Mouse (Mus musculus) retina, embryonic 14.5 days (tissue): ENCODE measurements at regions not wholly inside any gene's neighbourhood (a gene's known extent, or its start where the extent isn't known, plus 50 kb on each side); places are given as distances from the start of the nearest gene placed in this dataset.
"Not testable (repeated sequence)": the region's sequence is repeated elsewhere in the genome, so short reads cannot be mapped to it uniquely, and the experiment has no call there.

Experiments
- DNase-seq: peaks from one replicate; pipeline ENCODE4 v3.0.0-alpha.2; 2015; ENCODE audit warnings: low spot score

DNA sequence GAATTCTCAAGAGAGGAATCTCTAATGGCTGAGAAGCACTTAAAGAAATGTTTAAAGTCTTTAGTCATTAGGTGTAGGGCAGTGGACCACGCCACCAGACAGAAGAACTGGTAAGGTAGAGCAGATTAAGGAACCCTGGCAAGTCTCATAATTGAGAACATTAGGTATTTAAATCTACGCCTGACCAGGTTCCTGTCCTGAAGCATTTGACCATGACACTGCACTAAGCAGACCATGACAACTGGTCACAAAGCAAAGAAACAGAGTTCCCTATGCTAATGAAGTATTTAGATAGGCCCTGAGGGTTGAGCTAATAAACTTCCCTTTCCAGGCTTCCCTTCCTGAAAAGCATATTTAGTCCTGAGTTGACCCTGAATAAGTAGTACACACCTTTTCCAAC lies 562.3 kb downstream of the Cdh11 start:
- DNase-seq: no peak

DNA sequence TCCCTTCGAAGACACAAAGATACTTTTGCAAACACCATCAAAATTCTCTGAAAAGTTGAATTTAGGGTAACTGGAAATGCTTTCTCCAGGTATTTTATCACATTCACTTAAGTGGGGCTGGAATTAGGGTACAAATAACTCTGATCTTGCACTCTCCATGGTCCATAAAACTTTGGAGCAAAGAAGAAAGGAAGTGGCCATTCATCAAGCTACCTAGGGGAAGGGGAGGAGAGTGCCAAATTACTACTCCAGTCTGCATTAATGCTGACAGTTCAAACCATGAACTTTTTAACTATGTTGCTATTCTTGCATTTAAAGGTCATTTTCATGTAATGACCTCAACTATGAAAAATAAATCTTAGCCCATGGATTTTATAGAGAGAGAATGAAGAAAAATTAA lies 579.8 kb downstream of the Cdh11 start:
- DNase-seq: no peak

DNA sequence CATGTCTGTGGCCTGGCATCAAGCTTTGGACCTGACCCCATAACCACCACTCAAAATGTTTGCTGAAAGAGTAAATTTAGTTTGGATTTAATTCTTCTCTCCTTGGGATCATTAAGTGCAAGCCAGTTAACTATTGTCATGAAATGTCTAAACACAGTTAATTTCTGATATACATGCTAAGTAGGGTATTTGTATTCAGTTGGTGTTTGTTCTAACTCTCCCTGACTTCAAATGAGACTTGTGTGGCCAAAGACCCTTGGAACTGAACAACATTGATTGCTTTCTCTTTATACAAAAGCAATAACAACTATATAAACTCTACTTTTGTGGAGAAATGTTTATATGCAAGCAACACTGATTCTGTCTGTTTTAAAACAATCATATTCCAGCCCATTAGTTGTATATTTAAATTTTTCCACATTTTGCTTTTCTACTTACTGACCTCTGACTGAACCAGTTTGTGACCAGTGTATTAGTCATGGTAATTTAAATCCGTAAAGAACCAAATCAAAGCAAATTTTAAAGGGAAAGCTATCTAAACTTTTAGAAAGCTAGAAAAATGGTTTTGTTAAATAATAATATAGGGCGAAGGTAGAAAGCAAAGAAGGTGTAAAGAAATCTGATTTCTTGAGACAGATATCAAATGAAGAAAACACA lies 625.8 kb downstream of the Cdh11 start:
- no peak for DNase-seq

DNA sequence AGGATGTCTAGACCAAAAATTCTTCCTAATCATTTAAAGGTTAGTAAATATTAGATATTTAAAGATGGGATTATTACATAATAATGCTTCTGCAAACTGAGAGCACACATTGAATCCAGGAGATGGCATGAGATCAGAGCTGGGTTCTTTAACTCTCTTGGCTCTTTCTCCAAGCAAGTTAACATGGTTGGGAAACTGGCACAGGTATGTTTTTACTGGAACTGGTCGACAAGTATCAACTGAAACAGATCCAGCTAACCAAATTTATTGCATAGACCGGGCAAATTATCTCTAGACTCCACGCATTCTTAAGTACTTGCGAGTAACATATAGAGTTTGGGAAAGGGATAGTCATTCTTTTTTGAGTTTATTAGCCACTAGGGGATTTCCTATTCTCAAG lies 666.8 kb downstream of the Cdh11 start:
- no peak for DNase-seq

DNA sequence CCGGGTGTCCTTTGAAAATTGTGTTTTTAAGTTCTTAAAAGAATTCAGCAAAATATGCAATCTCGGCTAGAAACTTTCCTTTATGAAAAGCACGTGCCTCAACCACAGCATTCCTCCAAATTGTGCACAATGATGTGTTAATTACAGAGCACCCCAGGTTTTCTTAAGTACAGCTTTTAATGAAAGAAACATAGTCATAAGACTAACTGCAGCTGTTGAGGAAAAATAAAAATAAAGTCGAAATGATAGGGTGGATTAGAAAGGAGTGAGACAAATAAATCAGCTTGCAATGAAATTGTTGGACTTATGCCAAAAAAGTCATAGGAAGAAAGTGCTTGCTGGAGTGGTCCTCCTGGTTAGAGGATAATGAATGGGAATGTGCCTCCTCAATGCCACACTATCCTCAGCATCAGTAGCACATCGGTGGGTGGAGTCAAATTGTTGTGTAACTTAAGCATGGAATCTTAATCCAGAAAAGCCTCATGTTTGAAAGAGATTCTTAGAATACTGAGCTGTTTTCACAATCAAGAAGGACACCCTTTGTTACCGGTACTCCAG lies 668.5 kb downstream of the Cdh11 start:
- no peak for DNase-seq

DNA sequence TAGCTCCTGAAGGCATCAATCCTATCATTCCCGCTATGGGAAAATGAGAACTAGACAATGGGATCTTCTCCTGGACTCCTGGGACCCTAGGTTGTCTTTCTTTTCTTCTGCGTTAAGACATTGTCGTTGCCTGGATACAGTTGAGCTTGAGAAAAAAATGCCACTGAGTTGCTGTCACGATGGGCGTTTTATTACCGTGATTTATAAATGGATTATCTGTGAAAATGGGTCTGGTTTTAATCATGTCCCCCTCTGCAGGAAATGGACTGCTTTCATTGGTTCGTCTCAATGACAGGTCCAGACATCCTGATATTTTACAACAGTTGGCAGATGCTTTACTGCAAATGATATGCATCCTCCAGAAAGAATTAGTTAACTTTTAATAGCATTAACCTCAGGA lies 681.7 kb downstream of the Cdh11 start:
- DNase-seq: peak; percentile 39

DNA sequence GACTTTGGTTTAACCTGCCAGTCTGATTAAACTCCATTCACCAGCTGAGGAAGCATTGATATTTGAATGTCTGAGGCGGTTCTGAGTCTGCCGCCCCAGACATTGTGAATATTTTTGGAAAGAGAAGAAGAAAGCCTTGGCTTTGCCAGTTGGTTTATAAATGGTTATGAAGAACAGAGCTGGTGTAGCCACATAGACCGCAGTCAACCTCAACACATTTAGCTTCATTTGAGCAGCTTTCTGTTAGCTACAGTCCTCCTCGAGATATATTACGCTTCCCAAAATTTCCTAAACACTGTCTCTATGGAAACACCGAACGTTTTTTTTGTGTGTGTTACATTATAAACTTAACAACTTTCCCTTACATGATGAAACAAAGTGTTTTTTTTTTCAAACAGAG lies 688.7 kb downstream of the Cdh11 start:
- no peak for DNase-seq

DNA sequence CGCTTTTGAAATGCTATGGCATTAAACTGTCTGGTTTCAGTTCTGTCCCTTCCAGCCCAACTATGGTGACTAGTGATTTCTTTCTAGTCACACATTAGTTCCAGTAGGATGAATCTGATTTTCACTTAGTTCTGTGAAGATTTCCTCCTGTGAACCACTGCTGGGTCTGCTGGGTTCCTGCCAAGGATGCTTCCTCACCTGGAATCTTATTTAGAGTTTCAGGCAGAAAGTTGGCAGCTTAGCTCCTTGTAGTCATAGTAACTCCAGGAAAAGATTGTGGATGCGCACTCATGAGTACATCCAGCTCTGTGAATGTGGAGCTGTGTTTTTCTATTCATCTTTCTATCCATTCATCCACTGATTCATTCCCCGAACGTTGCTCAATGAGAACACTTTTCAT lies 699.5 kb downstream of the Cdh11 start:
- DNase-seq: no peak

DNA sequence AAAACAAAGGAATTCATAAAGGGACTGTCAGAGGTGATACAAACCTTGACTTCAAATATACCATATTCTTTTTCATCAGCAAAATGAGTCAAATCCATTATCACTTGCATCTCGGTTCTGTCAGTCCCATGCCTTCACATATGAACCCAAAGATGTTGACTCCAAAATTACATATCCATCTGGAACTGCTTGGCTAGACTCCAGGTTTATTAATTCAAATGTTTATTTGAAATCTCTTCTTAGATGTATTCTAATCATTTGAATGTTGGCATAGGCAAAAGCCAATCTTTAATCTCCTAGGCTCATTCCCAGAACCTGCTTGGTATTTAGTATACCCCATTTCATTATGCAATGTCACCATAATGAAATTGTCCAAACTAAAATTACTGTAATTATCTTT lies 709.8 kb downstream of the Cdh11 start:
- no peak for DNase-seq

DNA sequence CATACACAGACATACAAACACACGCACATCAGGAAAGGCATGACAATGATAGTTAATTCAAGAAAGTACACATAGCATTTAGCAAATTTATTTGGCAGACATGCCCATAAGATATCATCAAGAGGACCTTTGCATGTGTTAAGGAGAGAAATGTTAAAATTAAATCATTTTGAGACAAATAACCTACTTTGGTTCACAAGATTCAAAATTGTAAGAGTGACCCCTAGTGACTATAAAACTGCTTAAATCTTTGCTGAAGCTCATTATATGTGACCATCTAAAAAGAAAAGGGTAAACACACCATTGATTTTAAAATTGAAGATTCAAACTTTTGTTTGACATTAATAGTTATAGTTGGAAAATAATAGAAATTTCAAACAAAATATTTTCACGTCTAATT lies 721.3 kb downstream of the Cdh11 start:
- no peak for DNase-seq

DNA sequence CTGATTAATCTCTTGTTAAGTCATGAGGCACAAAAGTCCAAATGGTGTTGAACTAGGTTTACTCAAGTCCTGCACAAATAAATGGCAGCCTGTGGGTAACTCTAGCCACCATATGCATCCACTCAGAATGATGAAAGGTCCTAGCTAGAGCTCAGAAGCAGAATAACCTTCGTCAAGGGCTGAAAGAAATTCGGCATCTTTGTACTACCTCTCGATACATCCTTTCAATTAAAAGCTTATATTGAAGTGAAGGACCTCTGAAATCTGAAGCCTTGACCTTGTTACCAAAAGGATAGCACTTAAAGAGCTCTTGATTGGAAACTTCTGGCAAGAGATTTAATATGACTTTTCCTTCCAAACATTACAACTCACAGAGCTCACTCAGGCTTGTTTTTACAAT lies 732.0 kb downstream of the Cdh11 start:
- DNase-seq: no peak

DNA sequence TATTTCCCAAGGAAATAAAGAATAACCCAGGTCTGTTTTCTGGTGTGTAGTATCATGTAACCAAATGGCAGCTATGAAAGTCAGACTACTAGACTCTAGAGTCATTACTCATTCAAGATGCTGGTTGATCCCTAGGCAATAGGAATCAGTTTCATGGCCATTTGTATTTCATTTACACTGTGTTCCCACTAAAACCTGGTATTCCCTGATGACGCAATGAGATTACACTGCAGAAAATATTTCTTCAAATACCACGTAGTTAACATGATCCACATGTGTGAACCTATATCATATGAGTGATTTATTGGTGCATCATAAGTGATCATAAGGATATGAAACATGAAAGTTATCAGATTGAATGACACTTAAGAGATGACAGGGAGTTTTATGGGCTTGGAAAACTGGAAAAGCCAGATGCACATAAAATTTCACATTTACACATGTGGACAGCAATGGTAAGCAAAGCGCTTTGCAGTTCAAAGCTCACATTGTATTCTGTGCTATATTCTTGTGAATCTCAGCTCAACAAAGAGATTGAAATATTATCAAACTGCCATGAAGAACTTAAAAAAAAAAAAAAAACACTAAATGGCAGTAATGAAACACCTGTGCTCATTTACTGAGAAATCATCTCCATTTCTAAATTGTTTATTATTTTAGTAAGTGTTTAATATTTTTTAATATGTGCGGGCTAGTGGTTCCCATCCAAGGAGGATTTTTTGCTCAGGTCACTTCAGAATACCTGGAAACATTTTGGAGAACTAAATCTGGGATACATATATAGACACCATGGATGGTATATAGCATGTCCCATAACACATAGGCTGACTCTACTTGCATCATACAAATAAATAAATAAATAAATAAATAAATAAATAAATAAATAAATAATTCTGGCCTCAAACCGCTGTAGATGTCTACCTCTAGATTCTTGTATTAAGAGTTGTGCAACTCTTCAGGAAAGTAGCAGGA lies 758.2 kb downstream of the Cdh11 start:
- no peak for DNase-seq

DNA sequence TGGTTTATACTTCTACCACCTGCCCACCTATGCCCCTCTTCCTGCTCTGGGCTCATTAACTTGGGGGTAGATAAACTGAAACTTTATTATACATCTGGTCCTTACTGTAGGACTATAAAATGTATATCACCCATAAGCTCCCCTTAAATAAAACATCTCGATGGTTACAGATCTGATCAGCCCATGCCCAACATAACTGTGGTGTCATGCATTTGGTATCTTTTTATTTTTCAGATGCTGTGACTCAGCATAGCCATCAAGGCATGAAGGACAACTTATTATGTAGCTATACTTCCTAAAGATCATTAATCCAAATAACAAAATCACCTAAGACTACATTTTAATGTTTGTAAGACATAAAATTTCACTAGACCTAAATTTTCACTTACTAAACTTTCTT lies 761.0 kb downstream of the Cdh11 start:
- no peak for DNase-seq

DNA sequence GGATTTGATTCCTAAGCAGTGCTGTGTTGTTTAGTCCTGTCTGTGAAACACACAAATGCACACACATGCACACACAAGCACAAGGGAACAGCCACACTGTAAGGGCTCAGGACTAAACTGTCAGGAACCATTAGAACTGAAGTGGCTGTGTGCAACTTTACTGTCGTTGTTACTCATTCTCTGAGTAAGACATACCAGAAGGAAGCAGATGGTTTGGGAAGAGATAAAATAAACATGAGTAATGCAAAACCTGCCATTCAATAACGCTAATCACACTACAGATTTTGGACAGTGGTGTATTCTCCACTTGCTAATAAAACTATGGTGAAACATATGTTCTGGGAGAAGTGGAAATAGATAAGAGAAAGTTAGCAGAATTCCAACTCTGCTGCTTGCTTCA lies 767.7 kb downstream of the Cdh11 start:
- no peak for DNase-seq

DNA sequence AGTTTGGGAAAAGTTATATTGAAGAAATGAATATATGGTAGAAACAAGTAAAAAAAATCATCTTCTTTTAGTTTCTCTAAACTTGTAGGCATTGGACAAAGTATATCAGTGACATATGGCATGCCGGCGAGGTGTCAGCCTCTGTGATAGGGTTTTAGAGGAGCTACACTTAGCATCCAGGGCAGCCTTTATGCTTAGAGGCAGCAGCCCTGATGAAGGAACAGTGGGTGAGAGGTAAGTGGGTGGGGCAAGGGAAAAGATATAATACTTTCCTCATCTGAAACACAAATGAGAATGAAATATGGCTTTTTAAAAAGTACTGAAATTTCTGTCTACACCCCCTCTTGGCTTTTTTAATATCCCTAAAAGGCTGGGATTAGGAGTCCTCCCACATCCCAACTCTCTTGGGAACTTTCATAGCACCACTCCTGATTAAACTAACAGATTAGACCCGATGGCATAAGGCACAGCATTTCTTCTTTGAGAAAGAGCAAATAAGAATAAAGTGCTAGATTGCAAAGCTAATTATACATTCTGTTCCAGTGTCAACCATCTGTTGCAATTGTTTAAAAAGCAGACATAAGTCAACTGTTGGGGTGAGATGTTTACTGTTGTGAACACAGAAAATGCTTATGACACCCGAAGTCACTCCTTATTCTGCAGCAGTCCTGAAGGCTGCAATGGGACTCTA lies 785.0 kb downstream of the Cdh11 start:
- no peak for DNase-seq

DNA sequence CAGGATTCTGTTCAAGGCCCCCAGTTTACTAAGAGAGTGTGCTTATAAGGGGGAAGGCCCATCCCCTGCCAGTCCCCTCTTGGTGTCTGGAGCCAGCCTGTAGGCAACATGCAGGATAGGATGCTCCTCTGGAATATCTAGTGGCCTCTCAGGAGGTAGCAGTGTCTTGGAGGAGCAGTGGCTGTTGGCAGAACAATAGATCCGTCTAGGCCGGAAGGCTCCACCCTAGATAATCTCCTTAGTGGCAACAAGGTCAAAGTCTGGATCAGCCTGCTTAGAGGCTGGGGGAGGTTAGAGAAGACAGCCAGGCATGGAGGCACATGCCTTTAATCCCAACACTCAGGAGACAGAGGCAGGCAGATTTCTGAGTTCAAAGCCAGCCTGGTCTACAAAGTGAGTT lies 788.7 kb downstream of the Cdh11 start:
- DNase-seq: not testable (repeated sequence)

DNA sequence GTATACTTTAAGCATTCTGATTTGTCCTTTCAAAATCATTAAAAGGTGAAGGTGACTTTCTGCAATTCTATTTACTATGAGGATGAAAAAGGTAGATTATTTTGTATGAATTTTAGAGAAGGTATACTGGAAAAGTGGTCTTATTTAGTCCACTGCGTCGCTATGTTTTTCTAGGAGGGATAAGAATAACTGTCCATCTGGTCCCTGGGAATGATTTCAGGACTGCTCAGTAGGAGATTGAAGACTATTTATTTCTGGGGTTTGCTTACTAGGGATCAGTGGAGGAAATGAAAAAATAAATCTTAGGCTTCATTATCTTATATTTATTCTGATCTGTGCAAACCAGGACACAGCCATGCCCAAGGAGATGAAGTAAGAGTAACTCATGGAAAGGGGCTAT lies 828.6 kb downstream of the Cdh11 start:
- no peak for DNase-seq

DNA sequence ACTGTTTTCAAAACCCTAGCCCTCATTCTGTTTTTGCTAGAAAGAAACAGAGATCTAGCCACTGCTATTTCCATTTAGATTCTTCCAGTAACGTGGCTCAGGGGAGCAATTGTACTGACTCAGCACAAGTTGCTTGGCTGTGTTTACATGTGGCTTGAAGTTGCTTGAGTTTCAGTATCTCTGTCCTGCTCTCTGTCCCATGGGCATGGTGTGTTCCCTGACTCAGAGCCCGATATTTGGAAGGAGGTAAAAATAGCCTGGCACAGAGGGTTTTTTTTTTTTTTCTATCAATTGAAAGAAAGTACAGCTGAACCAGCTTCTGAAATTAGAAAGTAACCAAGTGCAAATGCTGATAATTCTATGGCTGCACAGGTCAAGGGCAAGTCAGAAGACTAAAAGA lies 834.8 kb downstream of the Cdh11 start:
- no peak for DNase-seq

DNA sequence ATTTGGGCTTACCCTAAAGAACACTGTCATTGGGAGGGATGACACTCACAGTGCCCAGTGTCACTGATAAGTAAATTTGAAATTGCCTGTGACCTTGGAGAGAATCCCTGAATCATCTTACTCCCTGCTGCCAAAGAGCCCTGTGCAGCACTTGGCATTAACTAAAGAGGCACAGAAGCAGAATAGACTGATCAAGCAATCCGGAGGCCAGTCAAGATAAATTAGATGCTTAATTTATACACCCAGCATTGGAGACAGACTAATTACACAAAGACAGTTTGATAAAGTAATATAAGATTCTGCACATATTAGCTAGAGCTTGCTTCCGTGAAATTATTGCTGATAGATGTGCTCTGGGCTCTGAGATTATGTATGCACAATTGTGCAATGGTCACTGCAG lies 847.6 kb downstream of the Cdh11 start:
- DNase-seq: no peak

DNA sequence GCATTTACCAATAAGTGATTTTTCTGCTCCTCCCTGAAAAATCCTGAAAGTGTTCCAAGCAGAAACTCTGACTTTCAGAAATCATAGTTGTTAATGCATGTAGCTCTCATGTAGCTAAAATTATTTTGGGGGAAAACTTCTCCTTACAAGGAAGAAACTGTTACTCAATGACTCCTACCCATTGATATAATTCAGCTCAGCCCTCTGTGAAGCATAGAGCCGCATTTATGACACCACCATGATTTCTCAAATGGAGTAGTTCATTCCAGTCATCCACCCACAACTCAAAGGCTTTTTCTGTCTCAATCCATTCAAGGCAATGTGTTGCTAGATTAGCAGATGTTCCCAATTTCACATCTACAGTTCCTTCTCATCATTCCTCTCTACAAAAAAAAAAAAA lies 871.8 kb downstream of the Cdh11 start:
- DNase-seq: no peak
